Mouse (Mus musculus): ENCODE measurements at regions not wholly inside any gene's neighbourhood (a gene's known extent, or its start where the extent isn't known, plus 50 kb on each side); places are given as distances from the start of the nearest gene placed in this dataset.
A peak's percentile ranks its signal among the peaks of the same experiment; 100 is the strongest.

DNA sequence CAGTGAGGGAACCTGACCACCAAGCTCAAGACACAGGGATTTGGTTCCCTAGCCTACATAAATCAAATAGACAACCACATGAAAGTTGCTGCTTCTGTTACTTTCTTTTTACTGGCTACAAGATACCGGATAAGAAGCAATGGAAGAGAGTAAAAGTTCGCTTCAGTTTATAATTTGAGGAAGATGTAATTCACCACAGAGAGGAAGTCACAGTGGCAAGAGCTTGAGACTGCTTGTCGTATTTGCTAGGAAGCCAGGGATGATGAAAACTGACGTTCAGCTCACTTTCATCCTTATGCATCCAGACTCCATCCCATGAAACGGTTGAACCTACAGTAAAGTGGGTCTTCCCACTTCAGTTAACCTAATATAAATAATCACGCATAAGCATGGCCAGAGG is 102.1 kb upstream of the Slc4a7 start:
- H3K4me1 ChIP-seq, result no peaks in the 10 kb centered on the region
- ATAC-seq (ENCODE audit: insufficient read depth, low FRiP score, low read depth), result no peak
- no peak overlapping the region for H3K9ac ChIP-seq
- no peak overlapping the region for H3K4me3 ChIP-seq (replicated peaks)
- H3K36me3 ChIP-seq, result no peaks in the 10 kb centered on the region
- no peaks in the 10 kb centered on the region for H3K27me3 ChIP-seq (replicated peaks)
- H3K27ac ChIP-seq, result no peak overlapping the region
- WGBS, result 58% methylated on average over 6 of the region's 6 CpGs
- no peak overlapping the region for H3K4me2 ChIP-seq
- no peaks in the 10 kb centered on the region for H3K9me3 ChIP-seq

DNA sequence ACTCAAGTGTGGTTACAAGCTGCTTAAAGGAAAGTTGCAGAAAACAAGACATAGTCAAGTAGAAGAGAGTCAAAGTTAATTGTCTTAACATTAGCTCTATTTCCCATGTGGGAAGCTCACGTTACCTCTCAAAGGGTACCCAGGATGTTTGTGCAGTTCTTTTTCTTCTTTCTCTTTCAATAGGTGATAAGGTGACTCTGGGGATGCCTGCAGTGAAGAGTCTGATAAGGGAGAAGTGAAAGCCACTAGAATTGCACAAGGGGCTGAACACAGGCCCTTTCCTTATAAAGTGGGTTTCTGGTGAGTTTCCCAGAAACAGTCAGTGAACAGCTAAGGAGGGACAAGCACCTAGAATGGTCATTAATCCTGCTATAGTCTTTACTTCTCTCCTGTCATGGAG is 98.6 kb upstream of the Slc4a7 start:
- Histone ChIP-seq H3K4me1 (no peaks in the 10 kb centered on the region), H3K9ac (no peak overlapping the region), H3K27ac (no peak overlapping the region), H3K4me2 (no peak overlapping the region), H3K36me3 (no peaks in the 10 kb centered on the region), H3K9me3 (no peaks in the 10 kb centered on the region), H3K4me3 (replicated peaks) (no peak overlapping the region), H3K27me3 (replicated peaks) (no peaks in the 10 kb centered on the region)
- 38% methylated on average over 1 of the region's 1 CpGs for WGBS
- no peak for ATAC-seq (ENCODE audit: insufficient read depth, low FRiP score, low read depth)

DNA sequence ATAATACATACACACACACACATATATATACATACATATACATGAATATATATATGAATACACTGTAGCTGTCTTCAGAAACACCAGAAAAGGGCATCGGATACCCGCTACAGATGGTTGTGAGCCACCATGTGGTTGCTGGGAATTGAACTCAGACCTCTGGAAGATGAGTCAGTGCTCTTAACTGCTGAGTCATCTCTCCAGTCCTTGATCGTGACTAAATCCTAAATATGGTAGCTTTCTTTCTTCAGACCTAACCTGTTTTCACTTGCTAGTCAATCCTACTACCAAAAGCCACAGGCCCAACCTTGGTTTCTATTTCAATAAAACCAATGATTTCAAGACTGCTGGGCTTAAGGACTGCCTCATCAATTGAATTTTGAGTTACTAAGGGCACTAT is 95.0 kb upstream of the Slc4a7 start:
- no peaks in the 10 kb centered on the region for H3K27me3 ChIP-seq (replicated peaks)
- 90% methylated on average over 3 of the region's 3 CpGs for WGBS

DNA sequence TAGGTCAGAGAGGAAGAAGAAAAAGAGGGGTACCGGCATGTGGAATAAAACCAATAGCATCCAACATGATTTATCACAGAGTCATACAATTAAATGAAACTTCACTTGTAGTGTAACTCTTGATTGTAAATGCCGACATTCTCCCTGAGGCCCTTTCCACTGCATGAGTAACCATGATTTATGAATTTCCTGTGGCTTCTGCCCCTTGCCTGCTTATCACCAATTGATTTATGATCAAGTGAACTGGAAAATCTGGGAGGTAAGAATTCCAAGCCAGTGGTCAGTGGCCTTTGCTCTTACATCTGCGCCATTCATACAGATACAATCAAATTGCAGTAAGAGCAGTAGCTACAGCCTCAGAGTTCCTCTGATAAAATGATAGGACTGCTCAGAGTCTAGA is 89.8 kb upstream of the Slc4a7 start:
- H3K4me2 ChIP-seq, result no peak overlapping the region
- no peaks in the 10 kb centered on the region for H3K9me3 ChIP-seq
- H3K27me3 ChIP-seq (replicated peaks), result no peaks in the 10 kb centered on the region
- H3K4me1 ChIP-seq, result no peaks in the 10 kb centered on the region
- H3K4me3 ChIP-seq (replicated peaks), result no peak overlapping the region
- H3K36me3 ChIP-seq, result no peaks in the 10 kb centered on the region
- ATAC-seq (ENCODE audit: insufficient read depth, low FRiP score, low read depth), result no peak
- no peak overlapping the region for H3K9ac ChIP-seq
- WGBS, result 42% methylated on average over 3 of the region's 3 CpGs
- no peak overlapping the region for H3K27ac ChIP-seq

More for the DNA sequence above, 95.0 kb upstream of the Slc4a7 start:
- H3K4me2 ChIP-seq, result no peak overlapping the region
- H3K4me3 ChIP-seq (replicated peaks), result no peak overlapping the region
- H3K27ac ChIP-seq, result no peak overlapping the region
- H3K36me3 ChIP-seq, result no peaks in the 10 kb centered on the region
- H3K4me1 ChIP-seq, result no peaks in the 10 kb centered on the region
- H3K9ac ChIP-seq, result no peak overlapping the region
- no peaks in the 10 kb centered on the region for H3K9me3 ChIP-seq
- no peak for ATAC-seq (ENCODE audit: insufficient read depth, low FRiP score, low read depth)

DNA sequence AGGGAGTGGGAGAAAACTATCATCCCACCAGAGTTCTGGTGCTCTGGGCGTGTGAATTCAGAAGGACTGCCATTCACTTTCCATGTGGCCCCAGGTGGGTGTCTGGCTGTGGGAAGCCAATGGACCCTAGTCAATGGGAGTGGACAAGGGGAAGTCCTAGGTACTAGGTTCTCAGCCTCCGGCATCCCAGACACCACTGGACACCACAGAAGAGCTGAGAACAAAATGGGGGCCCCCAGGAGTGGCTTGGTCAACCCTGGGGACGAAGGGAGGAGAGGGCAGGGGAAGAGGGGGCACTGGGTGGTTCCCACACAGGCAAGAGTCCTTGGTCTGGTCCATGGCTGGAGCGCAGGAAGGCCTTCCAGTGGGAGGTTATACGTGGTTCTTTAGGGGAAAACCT is 81.8 kb upstream of the Slc4a7 start:
- Histone ChIP-seq H3K4me1 (no peaks in the 10 kb centered on the region), H3K9ac (no peak overlapping the region), H3K36me3 (no peaks in the 10 kb centered on the region), H3K4me3 (replicated peaks) (no peak overlapping the region), H3K9me3 (no peaks in the 10 kb centered on the region), H3K27me3 (replicated peaks) (no peaks in the 10 kb centered on the region), H3K4me2 (no peak overlapping the region), H3K27ac (no peak overlapping the region)
- 87% methylated on average over 5 of the region's 5 CpGs for WGBS
- no peak for ATAC-seq (ENCODE audit: insufficient read depth, low FRiP score, low read depth)

DNA sequence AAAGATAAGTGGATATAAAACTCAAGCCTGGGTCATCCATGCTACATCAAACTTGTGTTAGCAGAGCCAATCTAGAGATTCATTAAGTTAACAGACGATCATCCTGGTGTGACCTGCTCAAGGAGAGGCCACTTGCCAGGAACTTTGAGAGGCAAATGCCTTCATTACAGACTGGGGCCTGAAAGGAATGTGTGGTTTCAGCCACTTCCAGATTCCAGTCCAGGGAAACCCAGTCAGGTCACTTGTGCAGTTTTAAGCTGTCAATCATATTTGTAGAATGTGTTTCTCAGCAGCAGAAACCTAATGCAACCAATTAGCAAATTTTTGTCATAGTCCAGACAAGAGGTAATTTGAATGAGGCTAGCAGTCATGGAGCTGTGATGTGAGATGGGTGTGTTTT is 73.4 kb upstream of the Slc4a7 start:
- Histone ChIP-seq H3K36me3 (no peaks in the 10 kb centered on the region), H3K4me2 (no peak overlapping the region), H3K27ac (no peak overlapping the region), H3K4me1 (0 out of 2 replicates have a peak, but pooled peaks cover 5% of the 10 kb centered on the region), H3K4me3 (replicated peaks) (no peak overlapping the region), H3K9ac (no peak overlapping the region), H3K9me3 (no peaks in the 10 kb centered on the region), H3K27me3 (replicated peaks) (no peaks in the 10 kb centered on the region)
- no peak for ATAC-seq (ENCODE audit: insufficient read depth, low FRiP score, low read depth)
- 71% methylated on average over 1 of the region's 1 CpGs for WGBS

DNA sequence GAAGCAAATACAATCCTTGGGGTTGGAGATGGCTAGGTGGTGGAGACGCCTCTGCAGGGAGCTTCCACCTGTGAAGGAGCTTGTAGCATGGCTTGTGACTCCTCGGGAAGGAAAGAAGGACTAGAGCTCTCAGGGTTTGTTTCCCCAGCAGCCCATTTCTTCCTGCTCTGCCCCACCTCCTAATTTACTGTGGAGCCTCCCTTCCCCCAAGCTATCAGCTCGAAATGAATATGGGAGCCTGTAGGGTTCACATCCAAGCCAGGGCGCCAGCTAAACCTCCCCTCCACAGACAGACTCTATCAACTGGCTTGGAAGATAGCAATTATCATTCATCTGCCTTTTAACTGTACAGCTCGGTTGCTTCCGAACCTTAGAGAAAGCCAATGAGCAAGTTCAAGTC is 70.3 kb upstream of the Slc4a7 start:
- Histone ChIP-seq H3K36me3 (no peaks in the 10 kb centered on the region), H3K9me3 (no peaks in the 10 kb centered on the region), H3K27me3 (replicated peaks) (no peaks in the 10 kb centered on the region), H3K9ac (no peak overlapping the region), H3K4me2 (no peak overlapping the region), H3K4me1 (0 out of 2 replicates have a peak, but pooled peaks cover 6% of the 10 kb centered on the region), H3K4me3 (replicated peaks) (no peak overlapping the region), H3K27ac (no peak overlapping the region)
- no peak for ATAC-seq (ENCODE audit: insufficient read depth, low FRiP score, low read depth)
- WGBS, result 60% methylated on average over 6 of the region's 6 CpGs

DNA sequence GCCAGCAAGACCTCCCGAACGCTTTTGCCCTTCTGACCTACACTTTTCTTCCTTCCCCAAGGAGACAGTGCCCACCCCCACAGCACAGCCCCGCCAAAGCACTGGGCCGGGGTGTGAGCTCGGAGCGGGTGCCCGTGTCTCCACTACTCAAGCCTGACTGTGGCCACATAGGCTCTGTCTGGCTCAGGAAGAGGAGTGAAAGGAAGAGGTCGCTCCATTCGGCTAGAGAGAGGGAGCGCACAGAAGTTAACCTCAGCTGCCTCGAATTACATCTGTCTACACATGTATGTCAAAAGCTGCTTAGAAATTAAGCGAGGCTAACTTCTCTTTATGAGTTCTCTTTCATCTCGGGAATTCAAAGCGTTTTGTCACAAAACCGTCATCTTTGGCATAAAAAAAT is 69.6 kb upstream of the Slc4a7 start:
- Histone ChIP-seq H3K4me1 (0 out of 2 replicates have a peak, but pooled peaks cover 6% of the 10 kb centered on the region), H3K9ac (no peak overlapping the region), H3K4me2 (peak overlapping the region; percentile 68), H3K36me3 (no peaks in the 10 kb centered on the region), H3K9me3 (no peaks in the 10 kb centered on the region), H3K27ac (0 out of 2 replicates have a peak overlapping the region, but pooled peaks have one; percentile 8), H3K4me3 (replicated peaks) (peak overlapping the region; percentile 32), H3K27me3 (replicated peaks) (no peaks in the 10 kb centered on the region)
- no peak for ATAC-seq (ENCODE audit: insufficient read depth, low FRiP score, low read depth)
- WGBS, result 2% methylated on average over 15 of the region's 15 CpGs

DNA sequence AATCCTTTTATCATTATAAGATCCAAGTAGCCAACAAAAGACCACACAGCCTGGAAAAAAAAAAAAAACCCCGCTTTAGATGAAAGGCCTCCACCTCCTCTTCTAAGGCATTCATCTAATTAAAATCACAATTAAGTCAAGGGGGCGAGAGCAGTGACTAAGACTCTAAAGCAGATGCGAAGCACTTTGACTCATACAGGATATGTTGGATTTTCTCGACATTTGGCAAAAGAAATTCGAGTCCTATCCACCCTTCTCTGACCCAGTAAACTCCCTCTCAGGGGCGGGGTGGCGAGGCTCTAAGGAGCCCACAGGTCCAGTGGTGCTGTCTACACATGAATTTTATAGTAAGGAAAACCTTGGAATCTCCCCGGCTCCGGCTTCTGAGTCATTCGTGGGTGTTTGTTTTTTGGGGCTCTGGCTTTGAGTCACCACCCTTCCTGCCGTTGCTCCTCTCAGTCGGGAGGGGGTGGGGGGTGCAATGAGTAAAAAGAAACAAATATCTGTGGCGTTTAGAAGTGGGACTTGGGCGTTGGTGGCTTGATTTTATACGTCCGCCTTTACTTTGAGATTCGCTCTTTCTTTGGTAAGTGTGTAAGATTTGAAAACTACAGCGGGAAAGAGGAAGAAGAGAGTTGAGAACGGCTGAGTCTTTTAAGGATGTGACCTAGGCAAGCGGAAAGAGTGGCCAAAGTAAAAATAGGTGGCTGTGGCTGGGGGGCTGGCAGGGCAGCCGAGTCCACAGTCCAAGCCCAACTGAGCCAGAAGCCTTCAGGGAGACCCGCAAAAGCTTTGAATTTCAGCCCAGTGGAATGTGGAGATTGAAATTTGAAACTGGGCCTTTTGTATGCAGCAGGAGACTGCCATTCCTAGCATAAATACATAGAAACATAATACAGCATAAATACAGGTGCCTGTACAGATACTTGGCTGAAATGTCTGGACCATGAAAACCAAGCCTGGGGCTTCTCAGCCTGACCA is 68.8 kb upstream of the Slc4a7 start:
- H3K27ac ChIP-seq, result peak overlapping the region; percentile 63
- H3K4me3 ChIP-seq (replicated peaks), result peak overlapping the region; percentile 32
- peak; percentile 47 for ATAC-seq (ENCODE audit: insufficient read depth, low FRiP score, low read depth)
- no peaks in the 10 kb centered on the region for H3K9me3 ChIP-seq
- H3K9ac ChIP-seq, result no peak overlapping the region
- H3K4me1 ChIP-seq, result 0 out of 2 replicates have a peak, but pooled peaks cover 6% of the 10 kb centered on the region
- peak overlapping the region; percentile 68 for H3K4me2 ChIP-seq
- no peaks in the 10 kb centered on the region for H3K27me3 ChIP-seq (replicated peaks)
- 4% methylated on average over 22 of the region's 22 CpGs for WGBS
- no peaks in the 10 kb centered on the region for H3K36me3 ChIP-seq

DNA sequence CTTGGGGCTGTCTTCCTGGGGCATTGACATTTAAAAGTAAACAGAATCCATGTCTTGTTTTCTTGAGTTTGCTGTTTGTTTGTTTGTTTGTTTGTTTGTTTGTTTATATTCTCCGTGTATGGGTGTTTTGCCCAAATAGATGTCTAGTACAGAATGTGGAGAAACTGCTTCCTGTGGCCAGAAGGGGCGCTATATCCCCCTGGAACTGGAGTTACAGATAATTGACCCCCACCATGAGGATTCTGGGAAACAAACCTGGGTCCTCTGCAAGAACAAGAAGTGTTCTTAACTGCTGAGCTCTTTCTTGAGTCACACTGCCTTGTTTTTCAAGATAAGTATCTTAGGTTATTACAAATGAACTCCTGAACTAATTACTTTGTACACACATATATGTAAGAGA is 68.1 kb upstream of the Slc4a7 start:
- no peak for ATAC-seq (ENCODE audit: insufficient read depth, low FRiP score, low read depth)
- Histone ChIP-seq H3K27ac (no peak overlapping the region), H3K9me3 (no peaks in the 10 kb centered on the region), H3K27me3 (replicated peaks) (no peaks in the 10 kb centered on the region), H3K4me3 (replicated peaks) (no peak overlapping the region), H3K4me2 (peak overlapping the region; percentile 68), H3K4me1 (0 out of 2 replicates have a peak, but pooled peaks cover 6% of the 10 kb centered on the region), H3K36me3 (no peaks in the 10 kb centered on the region), H3K9ac (no peak overlapping the region)
- 42% methylated on average over 2 of the region's 2 CpGs for WGBS

DNA sequence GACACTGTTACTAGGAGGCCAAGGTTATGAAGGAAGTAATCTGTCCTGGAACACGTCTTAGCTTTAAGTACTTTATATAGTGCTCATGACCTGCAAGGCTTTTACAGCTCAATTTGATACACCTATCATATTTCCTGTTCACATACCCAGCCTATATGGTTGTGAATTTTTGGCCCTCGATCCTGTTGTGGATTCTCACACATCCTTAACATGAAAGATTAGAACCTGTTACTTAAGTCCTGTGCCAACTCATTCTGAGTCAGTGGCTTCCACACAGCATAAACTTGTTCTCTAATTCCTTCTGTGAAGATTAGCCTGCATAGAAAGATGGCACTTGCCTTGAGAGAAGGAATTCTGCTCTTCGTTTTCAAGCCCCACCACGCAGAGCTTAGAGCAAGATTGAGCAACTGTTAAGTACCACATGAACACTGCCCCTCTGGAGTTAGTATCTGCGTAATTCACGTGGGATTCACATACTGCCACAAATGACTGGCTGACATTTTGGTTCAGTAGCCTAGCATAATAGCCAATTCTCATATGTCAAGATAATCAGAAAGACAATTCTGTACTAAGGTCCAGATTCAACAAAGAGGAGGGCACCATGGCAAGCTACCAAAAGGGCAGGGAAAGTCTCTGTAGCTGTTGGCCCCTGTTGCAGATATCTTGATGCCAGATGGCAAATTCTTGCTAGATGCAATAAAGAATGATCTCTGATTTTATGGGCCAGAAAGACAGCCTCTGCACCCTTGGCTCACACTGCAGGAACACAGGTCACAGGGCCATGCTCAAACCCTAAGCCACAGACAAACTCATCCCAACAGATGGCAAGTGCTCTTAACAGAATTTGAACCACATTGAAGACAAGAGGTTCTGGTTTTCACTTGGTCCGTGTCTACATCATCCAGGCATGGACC is 62.7 kb upstream of the Slc4a7 start:
- Histone ChIP-seq H3K27ac (no peak overlapping the region), H3K4me3 (replicated peaks) (no peak overlapping the region), H3K4me2 (no peak overlapping the region), H3K4me1 (no peaks in the 10 kb centered on the region), H3K36me3 (no peaks in the 10 kb centered on the region), H3K9me3 (no peaks in the 10 kb centered on the region), H3K27me3 (replicated peaks) (no peaks in the 10 kb centered on the region), H3K9ac (no peak overlapping the region)
- WGBS, result 69% methylated on average over 7 of the region's 7 CpGs
- no peak for ATAC-seq (ENCODE audit: insufficient read depth, low FRiP score, low read depth)

DNA sequence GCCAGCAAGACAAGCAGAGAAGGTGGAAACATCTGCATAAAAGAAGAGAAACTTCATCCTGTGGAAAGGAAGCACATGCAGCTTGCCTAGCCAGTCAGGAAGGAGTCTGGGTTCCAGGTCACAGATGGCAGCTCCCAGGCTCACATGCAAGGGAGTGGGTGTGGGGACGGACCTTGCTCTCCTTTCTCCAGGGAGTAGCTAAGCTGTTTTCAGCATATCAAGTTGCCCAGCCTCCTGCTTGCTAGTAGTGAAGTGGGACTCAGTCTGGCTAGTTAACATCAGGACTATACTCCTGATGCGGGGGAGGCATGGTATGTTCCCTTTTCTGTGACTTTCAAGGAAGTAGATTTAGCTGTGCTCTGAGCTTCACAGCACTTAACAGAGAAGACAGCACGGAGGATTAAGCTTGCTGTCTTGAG is 62.0 kb upstream of the Slc4a7 start:
- Histone ChIP-seq H3K9ac (no peak overlapping the region), H3K27me3 (replicated peaks) (no peaks in the 10 kb centered on the region), H3K4me2 (no peak overlapping the region), H3K4me1 (no peaks in the 10 kb centered on the region), H3K36me3 (no peaks in the 10 kb centered on the region), H3K27ac (no peak overlapping the region), H3K4me3 (replicated peaks) (no peak overlapping the region), H3K9me3 (no peaks in the 10 kb centered on the region)
- ATAC-seq (ENCODE audit: insufficient read depth, low FRiP score, low read depth), result no peak
- 52% methylated on average over 3 of the region's 3 CpGs for WGBS

Measured in stomach, embryonic 15.5 days (tissue).